Mouse (Mus musculus) urinary bladder, postnatal 25 days (tissue): ENCODE data around the gene Ccnh.
"Not testable (repeated sequence)": the region's sequence is repeated elsewhere in the genome, so short reads cannot be mapped to it uniquely, and the experiment has no call there.

ENCODE experiments used
- DNase-seq: peaks from one replicate; pipeline ENCODE4 v3.0.0; 2022; ENCODE audit warnings: low spot score

Ccnh gene

DNA sequence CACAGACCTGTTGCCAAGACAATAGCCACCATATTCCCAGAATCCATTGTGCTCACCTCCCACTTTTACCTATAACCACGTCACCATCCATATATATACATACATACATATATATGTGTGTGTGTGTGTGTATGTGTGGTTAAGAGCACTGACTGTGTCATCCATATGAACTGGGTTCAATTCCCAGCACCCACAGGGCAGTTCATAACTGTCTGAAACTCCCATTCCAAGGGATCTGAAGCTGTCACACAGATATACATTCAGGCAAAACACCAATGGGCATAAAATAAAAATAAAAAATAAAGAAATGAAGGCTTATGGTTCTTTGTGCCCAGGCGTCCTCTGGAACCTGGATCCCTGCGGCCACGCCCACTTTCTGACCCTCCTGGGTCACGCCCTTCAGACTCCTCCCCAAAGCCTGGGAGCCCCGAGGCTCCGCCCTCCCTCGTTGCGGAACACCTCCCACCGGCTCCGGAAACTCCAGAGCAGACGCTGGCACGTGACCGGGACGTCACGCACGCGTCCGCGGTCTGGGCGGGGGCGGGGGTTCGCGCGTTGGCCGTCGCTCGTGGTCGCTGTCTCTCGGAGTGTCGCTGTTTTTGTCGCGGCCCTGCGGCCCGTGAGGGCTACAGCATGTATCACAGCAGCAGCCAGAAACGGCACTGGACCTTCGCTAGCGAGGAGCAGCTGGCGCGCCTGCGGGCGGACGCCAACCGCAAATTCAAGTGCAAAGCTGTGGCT, at the start of gene Ccnh:
Gene Ccnh, plus strand, starts transcription at position 506 of the 741 bp plus-strand sequence.
- peak; percentile 89 for DNase-seq

DNA sequence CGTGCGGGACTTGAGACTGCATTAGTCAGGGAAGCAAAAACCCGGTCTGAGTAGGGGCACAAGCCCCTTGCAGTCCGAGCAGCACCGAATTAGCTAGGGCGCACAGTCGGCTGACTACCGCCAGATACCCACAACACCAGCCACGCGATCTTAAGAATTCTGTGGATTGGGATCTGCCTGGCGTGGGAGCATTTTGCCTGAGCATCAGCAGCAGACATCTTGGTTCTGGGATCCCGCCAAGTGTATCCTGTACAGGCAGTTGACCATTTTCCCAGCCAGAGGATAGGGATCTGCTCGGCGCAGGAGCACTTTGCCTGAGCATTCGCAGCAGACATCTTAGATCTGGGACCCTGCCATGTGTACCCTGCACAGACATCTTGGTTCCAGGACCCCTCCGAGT, 45.8 kb upstream of the Ccnh start:
- DNase-seq: not testable (repeated sequence)

DNA sequence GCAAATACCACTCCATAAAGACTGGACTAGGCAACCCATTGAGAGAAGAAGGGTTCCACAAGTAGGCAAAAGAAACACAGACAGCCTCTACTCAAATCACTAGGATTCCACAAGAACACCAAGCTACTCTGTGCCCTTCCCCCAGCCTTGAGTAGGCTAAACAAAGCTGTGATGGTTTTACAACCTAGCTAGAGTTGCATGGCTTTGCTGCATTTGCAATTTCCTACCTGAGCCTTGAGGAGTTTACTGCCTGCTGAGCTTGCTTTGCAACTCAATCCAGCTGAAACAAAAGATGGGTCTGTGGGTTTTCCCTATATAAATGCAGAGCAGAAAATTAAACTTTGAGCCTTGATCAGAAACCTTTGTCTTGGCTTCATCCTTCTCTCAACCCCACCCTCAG, 42.7 kb upstream of the Ccnh start:
- no peak for DNase-seq

DNA sequence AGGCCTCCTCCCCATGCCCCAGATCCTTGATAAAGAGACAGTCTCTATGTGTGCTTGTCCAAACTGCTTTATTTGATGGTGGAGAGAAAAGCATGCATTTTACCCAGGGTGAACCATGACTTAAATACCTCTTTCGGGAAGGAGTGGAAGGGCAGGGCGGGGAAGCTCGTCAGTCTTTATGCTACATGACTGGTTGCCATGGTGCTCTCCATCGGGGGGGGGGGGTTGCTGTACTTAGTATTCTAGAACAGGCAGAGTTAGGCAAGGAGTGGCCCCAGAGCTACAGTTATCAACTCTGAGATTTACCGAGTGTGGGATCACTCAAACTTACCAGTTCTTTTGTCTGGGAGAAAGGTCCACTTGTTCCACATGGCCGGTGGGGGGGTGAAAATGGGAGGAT, 34.5 kb upstream of the Ccnh start:
- no peak for DNase-seq

DNA sequence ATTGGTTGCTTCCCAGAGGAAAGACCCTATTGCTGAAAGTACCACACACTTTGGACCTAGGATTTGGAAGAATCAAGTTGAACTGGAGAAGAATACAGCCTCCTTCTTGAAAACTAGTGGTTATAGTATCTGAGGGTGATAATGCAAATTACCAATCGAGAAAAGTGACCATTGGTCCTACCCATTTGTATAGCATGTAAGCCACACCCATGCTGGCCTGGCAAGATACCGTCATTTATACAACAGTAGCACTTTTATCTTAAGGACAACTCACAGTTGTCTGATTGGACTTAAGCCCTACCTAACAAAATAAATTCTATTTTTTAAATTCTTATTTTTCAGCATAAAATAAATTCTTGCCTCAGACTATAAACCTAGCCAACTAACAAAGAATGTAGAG, 29.2 kb upstream of the Ccnh start:
- no peak for DNase-seq

DNA sequence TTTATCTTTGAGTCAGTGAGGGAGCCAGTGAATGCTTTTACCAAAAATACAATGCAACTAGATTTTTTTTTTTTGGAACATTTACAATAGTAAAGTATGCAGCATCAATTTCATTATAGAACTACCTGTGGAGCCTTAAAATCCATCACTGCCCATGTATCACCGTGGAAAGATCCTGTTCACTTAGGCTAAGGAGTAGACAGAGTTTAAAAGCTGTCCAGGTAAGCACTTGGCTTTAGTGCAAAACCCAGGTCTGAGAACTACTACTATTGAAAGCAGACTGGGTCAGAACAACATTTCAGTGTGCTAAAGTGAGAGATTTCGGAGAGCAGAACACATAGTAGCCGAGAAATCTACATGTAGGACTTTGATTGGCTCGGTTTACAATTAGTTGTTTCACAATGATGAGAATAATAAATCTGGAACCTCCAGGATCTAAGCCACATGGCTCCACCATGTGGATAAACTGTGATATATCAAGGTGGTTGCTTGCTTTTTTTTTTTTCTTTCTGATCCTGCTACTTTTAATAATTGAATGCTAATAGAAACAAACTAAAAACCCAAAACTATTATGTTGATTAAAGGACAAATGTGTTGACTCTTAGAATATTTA, 24.6 kb upstream of the Ccnh start:
- no peak for DNase-seq

DNA sequence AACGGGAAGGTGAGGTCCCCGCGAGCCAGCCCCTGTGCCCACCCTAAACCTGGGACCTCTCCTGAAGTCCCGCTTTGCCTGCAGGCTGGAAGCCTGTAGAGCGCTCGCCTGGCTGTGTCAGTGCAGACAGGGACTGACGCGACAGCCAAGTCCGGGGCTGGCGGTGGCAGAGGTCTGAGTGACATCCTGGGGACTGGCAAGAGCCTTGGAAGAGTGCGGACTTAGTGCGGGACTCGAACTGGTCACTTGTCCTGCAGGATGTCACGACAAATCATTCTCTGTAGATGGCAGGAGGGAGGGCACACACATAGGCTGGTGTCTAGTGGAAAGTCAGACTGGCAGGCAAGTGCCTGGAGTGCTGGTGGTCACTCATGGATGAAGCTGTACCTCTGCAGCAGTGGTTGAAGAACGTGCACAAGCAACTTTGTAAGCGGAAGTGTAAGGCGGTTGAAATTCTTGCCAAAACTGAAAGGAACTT, 475 bp downstream of the Ccnh start:
- no peak for DNase-seq

DNA sequence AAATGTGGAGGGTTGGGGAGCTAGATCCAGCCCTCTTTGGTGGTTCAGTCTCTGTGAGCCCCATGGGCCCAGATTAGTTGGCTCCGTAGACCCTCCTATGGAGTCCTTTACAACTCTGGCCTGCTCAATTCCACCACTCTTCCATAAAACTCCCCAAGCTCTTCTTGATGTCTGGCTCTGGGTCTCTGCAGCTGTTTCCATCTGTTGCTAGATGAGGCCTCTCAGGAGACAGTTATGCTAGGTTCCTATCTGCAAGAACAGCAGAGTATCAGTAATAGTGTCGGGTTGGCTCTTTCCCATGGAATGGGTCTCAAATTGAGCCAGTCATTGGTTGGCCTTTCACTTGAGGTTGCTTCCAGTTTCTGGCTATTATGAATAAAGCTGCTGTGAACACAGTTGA, 2.0 kb downstream of the Ccnh start:
- no peak for DNase-seq

DNA sequence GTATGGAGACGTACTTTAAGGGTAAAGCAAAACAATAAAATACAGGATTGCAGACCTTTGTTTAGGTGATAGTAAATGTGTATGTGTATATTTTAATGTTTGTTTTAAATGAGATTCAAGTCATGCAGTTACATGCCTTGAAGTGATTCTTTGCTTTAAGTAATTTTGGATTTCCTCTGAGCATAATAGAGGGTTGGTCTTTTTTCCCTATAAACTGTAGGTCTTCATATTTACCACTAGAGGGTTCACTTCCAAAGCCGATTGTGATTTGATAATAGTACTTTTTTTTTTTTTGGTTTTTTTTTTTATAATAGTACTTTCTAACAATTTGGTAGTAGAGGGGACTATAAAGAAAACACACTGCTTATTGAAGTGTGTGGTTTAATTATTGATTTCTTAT, 18.3 kb downstream of the Ccnh start:
- no peak for DNase-seq

DNA sequence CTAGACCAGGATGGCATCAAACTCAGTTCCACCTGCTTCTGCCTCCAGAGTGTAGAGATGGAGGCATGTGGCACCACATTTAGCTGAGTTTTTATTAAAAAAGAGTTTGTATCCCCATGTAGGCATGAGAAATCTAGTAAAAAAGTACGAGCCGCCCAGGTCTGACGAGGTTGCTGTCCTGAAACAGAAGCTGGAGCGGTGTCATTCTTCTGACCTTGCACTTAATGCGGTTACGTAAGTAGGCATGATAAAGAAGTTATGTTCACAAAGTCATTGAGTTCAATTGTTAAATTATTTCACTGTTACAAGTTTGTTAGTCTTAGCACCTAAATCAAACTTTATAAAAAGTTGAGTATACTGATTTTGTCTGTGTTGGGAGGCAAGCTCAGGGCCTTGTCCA, 19.4 kb downstream of the Ccnh start:
- no peak for DNase-seq

DNA sequence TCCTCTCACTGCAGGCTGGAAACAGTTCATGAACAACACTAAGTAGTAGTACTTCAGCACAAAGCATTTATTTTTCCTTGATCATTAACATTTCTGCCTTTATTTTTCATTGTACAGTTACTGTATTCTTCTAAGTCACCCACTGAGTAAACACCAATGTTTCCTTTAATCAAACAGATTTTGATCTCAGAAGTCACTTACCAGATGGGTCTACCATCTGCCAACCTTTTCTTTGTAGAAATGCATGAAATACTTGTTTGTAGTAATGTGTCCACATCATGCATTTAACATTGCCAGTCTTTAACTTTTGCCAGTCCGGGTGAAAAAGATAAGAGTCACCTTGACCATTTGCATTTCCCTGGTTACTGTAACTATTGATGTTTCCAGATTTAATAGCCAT, 21.1 kb downstream of the Ccnh start:
- no peak for DNase-seq

DNA sequence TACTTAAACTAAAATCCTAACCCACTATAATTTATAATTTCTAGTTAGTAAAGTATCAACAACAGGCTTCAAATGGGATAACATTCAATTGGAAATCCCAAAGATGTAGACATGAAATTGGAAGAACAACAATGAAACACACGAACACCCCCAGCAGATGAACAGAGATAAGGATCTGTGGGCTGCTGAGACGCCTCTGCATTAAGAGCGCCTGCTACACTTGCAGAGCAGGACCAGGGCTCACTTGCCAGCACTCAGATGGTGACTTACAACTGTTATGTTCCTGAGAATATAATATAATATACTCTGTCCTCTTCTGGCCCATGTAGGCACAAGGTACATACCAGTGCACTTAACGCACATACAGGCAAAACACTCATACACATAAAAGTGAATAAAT, 29.4 kb downstream of the Ccnh start:
- no peak for DNase-seq

DNA sequence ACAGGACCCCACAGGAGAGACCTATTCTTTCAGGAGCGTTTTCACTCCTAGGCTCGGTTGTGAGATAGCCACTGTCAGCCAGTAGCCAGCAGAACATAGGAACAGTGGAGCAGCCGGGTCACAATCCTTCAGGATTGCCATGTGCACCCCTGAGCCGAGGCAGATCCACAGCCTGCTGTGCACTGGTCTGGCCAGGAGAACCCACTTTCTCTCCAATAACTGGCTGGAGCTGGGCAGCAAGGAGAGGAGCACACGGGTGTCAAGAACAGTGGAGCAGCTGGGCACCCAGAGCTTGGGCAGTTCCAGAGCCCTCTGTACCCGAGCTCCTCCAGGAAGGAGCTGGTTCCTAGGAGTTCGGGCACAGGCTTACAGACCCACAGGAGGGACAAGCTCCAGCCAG, 49.6 kb downstream of the Ccnh start:
- no peak for DNase-seq
